Mouse (Mus musculus) retina, postnatal 1 day (tissue): ENCODE results near the gene Dock3.

Experiments used
- DNase-seq: peaks from one replicate; pipeline ENCODE4 v3.0.0-alpha.2; 2012

Gene Dock3

DNA sequence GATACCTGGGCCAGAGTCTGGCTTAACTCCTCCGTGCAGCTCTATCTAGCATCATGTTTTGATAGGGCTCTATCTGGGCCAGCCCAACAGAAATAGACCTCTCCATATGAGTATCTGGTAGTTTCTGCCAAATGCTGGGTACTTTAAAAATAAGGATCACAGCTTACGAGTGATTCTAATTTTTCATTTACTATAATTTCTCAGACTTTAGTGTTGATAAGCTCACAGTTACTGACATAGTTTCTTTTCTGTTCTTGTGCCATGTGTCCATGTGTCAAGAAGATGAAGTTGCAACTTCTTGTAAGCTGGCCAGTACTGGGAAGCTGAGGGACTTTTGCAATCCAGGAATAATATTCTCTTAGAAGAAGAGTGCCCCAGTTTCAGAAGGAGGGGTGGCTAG is 228.5 kb downstream of the Dock3 start:
- no peak for DNase-seq

- peak; percentile 27 for DNase-seq
These were observed 261.0 kb downstream of the Dock3 start for GRCm38 (mm10) chr9:106970742-106971141.

DNA sequence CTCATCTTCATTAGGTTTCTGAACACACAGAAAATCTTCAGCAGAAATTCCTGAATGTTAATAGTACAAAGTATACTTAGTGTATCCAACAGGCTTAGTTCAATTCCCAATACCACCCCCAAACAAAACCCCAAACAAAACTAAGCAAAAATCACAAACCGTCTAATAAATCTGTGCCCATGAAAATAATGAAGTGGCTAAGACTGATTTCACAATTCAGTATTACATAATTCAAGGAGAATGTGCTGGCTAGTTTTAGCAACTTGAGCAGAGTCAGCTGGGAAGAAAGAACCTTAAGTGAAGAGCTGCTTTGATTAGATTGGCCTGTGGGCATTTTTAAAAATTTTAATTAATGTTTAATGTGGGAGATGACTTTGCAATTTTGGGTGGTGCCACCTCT is 273.3 kb downstream of the Dock3 start:
- no peak for DNase-seq

- DNase-seq, result no peak
These were observed 276.2 kb downstream of the Dock3 start for GRCm38 (mm10) chr9:106955486-106955885.

- no peak for DNase-seq
These were observed 296.7 kb downstream of the Dock3 start for GRCm38 (mm10) chr9:106934998-106935397.

DNA sequence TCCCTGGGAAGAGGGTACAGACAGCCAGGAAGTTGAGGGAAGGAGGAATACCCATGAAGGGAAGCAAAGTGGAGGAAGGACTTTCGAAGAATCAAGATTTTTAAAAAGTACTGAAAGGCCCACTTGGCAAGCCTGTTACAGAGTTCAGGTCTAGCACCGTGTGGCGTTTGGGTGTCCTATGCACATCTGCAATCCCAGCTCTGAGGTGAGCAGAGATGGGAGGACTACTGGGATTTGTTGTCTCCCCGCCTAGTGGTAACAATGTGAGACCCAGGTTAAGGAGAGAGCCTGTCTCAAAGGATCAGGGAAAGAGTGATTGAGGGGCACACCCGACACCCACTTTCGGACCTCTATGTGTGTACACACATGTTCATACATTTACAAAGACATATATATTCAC is 316.8 kb downstream of the Dock3 start:
- no peak for DNase-seq

- DNase-seq, result no peak
These were observed 317.9 kb downstream of the Dock3 start for GRCm38 (mm10) chr9:106913759-106914158.

DNA sequence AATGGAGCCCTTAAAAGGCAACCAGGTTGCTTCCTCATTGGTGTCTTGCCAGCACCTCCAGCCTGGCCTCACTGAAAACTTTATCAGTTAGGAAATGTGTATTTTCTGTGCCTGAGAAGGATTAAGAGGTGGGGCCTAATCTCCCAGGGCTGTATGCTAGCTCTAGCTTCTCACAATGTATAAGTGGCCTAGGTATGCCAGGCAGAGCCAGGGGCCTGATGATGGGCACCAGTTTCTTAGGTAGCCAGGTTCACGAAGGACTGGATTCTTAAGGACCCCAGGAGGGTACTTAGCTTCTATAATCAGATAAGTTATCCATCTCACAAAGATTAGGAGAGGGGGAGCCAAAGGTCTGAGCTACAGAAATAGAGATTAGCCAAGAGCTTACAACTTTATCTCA is 320.1 kb downstream of the Dock3 start:
- DNase-seq, result no peak

- DNase-seq, result no peak
These were observed 323.0 kb downstream of the Dock3 start for GRCm38 (mm10) chr9:106908715-106909114.

- DNase-seq, result no peak
These were observed 323.5 kb downstream of the Dock3 start for GRCm38 (mm10) chr9:106908174-106908573.

GRCm38 (mm10) chr9:106906597-106906996 is 325.1 kb downstream of the Dock3 start:
- DNase-seq, result no peak

DNA sequence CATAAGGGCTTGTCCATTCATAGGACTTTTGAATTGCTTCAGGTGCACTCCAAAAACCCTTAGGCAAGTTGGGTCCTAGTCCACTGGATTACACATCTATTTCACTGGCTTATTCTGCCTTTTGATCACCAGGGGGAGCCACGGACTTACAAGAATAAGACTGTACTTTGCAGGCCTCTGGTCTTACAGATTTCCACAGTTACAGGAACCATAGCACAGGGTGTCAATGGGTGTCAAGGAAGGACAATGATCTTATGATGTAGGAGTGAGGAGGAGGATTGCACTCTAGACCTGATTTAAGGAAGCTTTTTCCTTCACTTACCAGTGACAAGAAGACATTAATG is 327.9 kb downstream of the Dock3 start:
- DNase-seq, result peak; percentile 76

- DNase-seq, result no peak
These were observed 328.5 kb downstream of the Dock3 start for GRCm38 (mm10) chr9:106903099-106903790.

DNA sequence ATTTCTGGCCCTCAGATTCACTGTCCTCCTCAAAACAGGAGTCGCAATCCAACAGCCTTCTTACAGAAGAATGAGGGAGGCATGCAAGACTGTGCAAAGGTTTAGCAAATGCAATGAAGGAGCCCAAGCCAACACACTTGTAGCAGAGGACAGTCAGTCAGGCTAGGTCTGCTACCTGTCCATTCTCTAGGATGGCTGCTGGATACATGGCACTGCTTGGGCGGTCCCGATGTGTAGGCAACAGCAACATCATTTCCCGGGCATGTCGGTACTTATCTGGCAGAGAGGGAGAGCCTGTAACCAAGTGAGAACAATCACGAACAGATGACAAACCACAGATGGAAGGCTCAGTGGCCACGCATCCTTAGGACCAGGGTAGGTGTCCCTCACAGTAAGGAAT is 330.1 kb downstream of the Dock3 start:
- DNase-seq, result no peak

DNA sequence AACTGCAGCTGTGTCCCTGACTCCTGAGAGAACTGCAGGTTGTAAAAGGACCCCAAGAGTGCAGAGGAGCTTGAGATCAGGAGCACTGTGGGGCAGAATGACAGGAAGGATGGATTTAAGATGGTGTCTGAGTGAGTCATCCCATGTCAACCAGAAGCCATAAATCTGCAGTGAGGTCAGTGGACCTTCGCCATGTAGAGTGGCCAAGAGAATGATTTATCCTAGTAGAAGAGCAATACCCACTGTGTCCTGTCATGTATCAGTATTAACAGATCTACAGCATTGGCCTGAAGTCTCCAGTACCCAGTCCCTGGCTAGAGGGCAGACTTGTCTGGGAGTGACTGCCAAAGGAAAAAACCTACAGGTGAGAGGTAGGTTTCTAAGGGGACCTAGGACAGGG is 332.8 kb downstream of the Dock3 start:
- no peak for DNase-seq

DNA sequence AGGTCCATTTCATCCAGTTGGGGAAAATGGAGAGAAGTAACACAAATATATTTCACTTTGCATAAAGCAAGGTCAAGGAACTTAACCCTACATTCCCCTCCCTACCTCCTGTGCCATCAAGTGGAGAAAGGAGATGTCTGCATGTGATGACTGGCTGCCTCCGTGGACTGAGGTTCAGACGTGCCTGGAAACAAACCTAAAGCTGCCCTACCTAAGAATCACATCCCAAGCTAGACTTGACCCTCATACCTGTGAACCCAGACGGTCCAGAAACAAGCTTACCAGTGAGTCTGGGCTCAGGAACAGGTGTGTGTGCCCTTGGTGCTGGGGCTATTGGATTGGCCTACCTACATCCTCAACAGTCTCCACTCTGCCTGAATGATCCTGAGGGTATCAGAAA is 338.4 kb downstream of the Dock3 start:
- DNase-seq, result no peak

DNA sequence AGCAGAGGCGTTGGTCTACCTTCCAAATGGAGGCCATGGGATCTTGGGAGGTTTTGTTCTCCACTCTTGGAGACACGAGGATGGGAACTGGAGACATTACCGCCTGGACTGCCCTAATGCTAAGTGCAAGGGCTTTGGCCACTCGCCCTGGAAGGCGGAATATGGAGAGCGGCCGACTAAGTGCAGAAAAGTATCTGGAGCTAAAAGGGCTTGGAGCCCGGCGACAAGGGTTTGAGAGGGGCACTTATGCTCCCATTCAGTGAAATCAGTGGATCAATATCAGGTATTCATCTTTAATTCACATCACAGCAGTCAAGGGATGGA is 339.2 kb downstream of the Dock3 start:
- no peak for DNase-seq

DNA sequence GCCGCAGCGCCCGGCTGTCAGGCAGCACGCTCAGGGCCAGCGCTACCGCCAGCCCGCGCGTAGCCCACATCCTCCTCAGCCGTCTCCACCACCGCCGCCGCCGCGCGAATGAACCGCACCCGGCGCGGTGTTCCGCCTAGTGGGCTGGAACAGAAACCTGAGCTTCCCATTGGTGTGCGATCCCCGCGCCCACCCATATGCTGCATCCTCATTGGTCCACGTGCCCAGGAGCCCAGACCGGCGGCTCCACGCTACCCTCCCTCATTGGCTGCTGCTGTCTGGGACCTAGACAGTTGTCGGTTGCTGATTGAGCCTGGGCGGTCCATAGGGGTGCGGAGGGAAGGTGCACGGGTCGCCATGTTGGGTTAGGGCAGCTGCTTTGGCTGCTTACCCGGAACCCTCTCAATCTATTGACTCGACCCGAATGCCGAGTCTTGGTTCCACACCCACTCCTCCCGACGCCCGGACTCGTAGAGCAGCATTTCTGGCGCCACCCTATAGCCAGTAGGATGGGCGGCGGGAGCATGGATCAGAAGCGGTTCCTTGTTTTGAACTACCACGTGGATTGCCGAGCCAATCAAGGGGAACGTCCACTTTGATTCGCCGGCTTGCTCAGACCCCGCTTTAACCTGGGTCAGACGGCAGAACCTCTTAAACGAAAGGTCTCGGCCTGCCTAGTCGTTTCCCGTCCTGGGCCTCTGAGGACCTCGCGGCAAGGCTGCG is 339.7 kb downstream of the Dock3 start, which contains the start of gene Manf:
Gene Manf, minus strand, starts transcription at position 151 of the 723 bp plus-strand sequence.
- DNase-seq, result peak; percentile 99

DNA sequence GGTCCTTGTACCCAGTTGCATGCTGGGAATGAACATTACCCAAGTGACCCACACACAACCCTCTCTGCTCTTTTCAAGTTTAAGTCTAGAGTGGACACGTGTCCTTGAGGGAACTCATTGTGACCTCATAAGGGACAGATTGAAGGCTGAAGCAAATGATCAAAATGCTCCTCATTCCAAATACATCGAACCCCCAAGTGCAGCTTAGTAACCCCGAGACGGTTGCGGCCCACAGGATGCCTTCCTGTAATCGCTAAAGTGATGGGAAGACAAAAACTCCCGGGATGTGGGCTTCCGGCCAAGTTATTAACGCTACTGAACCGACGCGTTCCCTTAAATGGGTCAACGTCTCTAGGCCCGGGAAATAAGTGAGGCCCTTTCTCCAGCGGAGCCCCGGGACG is 340.4 kb downstream of the Dock3 start:
- no peak for DNase-seq

GRCm38 (mm10) chr9:106890496-106891240 is 341.0 kb downstream of the Dock3 start:
- DNase-seq, result no peak

DNA sequence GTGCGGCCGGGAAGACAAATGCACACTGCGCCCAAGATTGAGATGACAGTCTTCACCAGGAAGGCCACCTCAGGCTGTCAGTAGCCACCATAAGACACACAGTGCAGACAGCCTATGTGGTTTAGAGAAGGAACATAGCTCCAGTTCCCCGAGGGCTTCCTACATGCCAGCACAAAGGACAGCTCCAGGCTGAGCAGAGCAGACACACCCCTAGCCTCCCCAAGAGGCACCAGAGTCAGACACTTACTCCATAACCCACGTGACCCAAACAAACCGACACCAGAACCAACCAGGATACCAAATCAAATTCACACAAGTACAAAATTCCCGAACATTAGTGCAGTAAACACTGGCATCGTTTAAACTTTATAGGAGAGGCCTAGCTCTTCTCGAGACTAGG is 342.4 kb downstream of the Dock3 start:
- DNase-seq, result no peak

GRCm38 (mm10) chr9:106888346-106888745 is 343.4 kb downstream of the Dock3 start:
- DNase-seq, result no peak

- DNase-seq, result peak; percentile 99
These were observed 344.6 kb downstream of the Dock3 start, which contains the start of gene Rbm15b for GRCm38 (mm10) chr9:106886828-106887702. TSS of gene Rbm15b (minus strand) at chr9:106887428.
